Mouse (Mus musculus) forebrain, embryonic 14.5 days (tissue): Measurements from ENCODE around the gene Pot1b. TPM values are rescaled to one million over a fixed set of nuclear protein-coding genes. Genes with fewer than 3 reads are reported as not detected.

Experiments used
- ATAC-seq: fragments of 200-750 bp; cut with Nextera tagmentation; 2 replicates; pipeline ENCODE4 v1.8.0; 2017; ENCODE audit warnings: mild to moderate bottlenecking, moderate library complexity
- DNase-seq: peaks from one replicate; pipeline ENCODE4 v3.0.0-alpha.2; 2015; ENCODE audit warnings: low spot score
- H3K27ac ChIP-seq: fragments of 300-500 bp; sonication (generic); 2 replicates; pipeline ENCODE4 v1.5.1; 2014; ENCODE audit warnings: low read depth, mild to moderate bottlenecking, control low read depth, low read length, moderate library complexity
- H3K27me3 ChIP-seq: fragments of 300-500 bp; sonication (generic); replicated peaks from 2 replicates; pipeline ENCODE4 v1.6.1; 2014; ENCODE audit warnings: low read length, control low read depth, mixed read lengths; ENCODE audit not compliant: control insufficient read depth, insufficient read depth
- H3K36me3 ChIP-seq: fragments of 300-500 bp; sonication (generic); 2 replicates; pipeline ENCODE4 v1.6.1; 2014; ENCODE audit warnings: low read length, control low read depth; ENCODE audit not compliant: control insufficient read depth, insufficient read depth
- H3K4me1 ChIP-seq: fragments of 300-500 bp; sonication (generic); 2 replicates; pipeline ENCODE4 v1.6.1; 2014; ENCODE audit warnings: antibody characterized with exemption, low read length, control low read depth; ENCODE audit not compliant: control insufficient read depth, insufficient read depth
- H3K4me2 ChIP-seq: fragments of 300-500 bp; sonication (generic); 2 replicates; pipeline ENCODE4 v1.6.1; 2014; ENCODE audit warnings: mild to moderate bottlenecking, control low read depth, low read length
- H3K4me3 ChIP-seq: fragments of 300-500 bp; sonication (generic); 2 replicates; pipeline ENCODE4 v1.5.1; 2014; ENCODE audit warnings: low read depth, low read length, control low read depth
- H3K9ac ChIP-seq: fragments of 300-500 bp; sonication (generic); 2 replicates; pipeline ENCODE4 v1.6.1; 2014; ENCODE audit warnings: mild to moderate bottlenecking, low read length, control low read depth, moderate library complexity
- H3K9me3 ChIP-seq: fragments of 300-500 bp; sonication (generic); replicated peaks from 2 replicates; pipeline ENCODE4 v1.6.1; 2016; ENCODE audit warnings: low read length, control low read depth, mixed read lengths; ENCODE audit not compliant: control insufficient read depth
- WGBS: fragments of 180-500 bp; shearing (Covaris S2); extraction: QIAGEN DNeasy Blood & Tissue Kit; methylation state at CpG from one replicate; pipeline ENCODE4 v1.1.7; 2014; 5-methylcytosine and 5-hydroxymethylcytosine counted together
- polyA plus RNA-seq: library from polyadenylated mRNA; unstranded; fragments of >200 nt; fragmentation: Nextera tagmentation; extraction: Ambion mirVana; gene quantifications from 2 replicates; pipeline ENCODE4 v1.2.1, GENCODE M21; 2014

The Pot1b gene
- polyA plus RNA-seq, 1 experiment from 2014 or later, result 5.7 TPM

- Histone ChIP-seq H3K27ac (no peak overlapping the region), H3K9me3 (no peaks in the 10 kb centered on the region), H3K4me3 (no peak overlapping the region), H3K4me2 (no peak overlapping the region), H3K36me3 (peaks cover 34% of the 10 kb centered on the region), H3K9ac (no peak overlapping the region), H3K27me3 (no peaks in the 10 kb centered on the region), H3K4me1 (no peaks in the 10 kb centered on the region)
- WGBS, result 89% methylated on average over 2 of the region's 2 CpGs
- DNase-seq (no peak), ATAC-seq (no peak)
Measured at GRCm38 (mm10) chr17:55699388-55699787, 13.0 kb downstream of the Pot1b start.

GRCm38 (mm10) chr17:55661099-55661498 is 51.3 kb downstream of the Pot1b start:
- Histone ChIP-seq H3K27me3 (no peaks in the 10 kb centered on the region), H3K36me3 (peaks cover 20% of the 10 kb centered on the region; the same call in 1 of the 2 replicates), H3K9me3 (no peaks in the 10 kb centered on the region), H3K4me1 (no peaks in the 10 kb centered on the region), H3K4me2 (no peak overlapping the region), H3K9ac (no peak overlapping the region), H3K27ac (no peak overlapping the region), H3K4me3 (no peak overlapping the region)
- ATAC-seq (no peak), DNase-seq (no peak)
- WGBS, result 83% methylated on average over 2 of the region's 2 CpGs

- Histone ChIP-seq H3K4me2 (no peak within 1 kb of the TSS), H3K27ac (no peak within 1 kb of the TSS), H3K9ac (no peak within 1 kb of the TSS), H3K36me3 (no peaks in the 10 kb centered on the region), H3K9me3 (no peaks in the 10 kb centered on the region), H3K4me1 (no peaks in the 10 kb centered on the region), H3K27me3 (no peaks in the 10 kb centered on the region), H3K4me3 (no peak within 1 kb of the TSS)
- 91% methylated on average over 3 of the region's 3 CpGs for WGBS
- ATAC-seq (no peak), DNase-seq (no peak)
Measured at GRCm38 (mm10) chr17:55625092-55625491, 87.3 kb downstream of the Pot1b start, which contains the start of gene Vmn2r118. TSS of gene Vmn2r118 (minus strand) at chr17:55625192.

Other genes starting within 250 kb of the Pot1b start
- not detected in 2 replicates for gene Vmn2r118, start 87.4 kb downstream of the Pot1b start, polyA plus RNA-seq
- gene Adgre4, start 37.4 kb upstream of the Pot1b start, polyA plus RNA-seq, result 0.09 TPM in 1 of 2 replicates, not detected in the other
- 9.9 and 12.5 TPM in 2 replicates for gene Zfp119a, start 166.3 kb upstream of the Pot1b start, polyA plus RNA-seq
- 16.1 and 16.9 TPM in 2 replicates for gene Zfp959, start 179.5 kb upstream of the Pot1b start, polyA plus RNA-seq
- 9.8 and 10.3 TPM in 2 replicates for gene Zfp119b, start 236.9 kb upstream of the Pot1b start, polyA plus RNA-seq
- 2.6 and 3.8 TPM in 2 replicates for gene Ebi3, start 240.0 kb upstream of the Pot1b start, polyA plus RNA-seq
- gene Yju2, start 246.5 kb upstream of the Pot1b start, polyA plus RNA-seq, result 25.4 and 26.1 TPM in 2 replicates